Mouse (Mus musculus): ENCODE data around the gene Nutf2.

DNA sequence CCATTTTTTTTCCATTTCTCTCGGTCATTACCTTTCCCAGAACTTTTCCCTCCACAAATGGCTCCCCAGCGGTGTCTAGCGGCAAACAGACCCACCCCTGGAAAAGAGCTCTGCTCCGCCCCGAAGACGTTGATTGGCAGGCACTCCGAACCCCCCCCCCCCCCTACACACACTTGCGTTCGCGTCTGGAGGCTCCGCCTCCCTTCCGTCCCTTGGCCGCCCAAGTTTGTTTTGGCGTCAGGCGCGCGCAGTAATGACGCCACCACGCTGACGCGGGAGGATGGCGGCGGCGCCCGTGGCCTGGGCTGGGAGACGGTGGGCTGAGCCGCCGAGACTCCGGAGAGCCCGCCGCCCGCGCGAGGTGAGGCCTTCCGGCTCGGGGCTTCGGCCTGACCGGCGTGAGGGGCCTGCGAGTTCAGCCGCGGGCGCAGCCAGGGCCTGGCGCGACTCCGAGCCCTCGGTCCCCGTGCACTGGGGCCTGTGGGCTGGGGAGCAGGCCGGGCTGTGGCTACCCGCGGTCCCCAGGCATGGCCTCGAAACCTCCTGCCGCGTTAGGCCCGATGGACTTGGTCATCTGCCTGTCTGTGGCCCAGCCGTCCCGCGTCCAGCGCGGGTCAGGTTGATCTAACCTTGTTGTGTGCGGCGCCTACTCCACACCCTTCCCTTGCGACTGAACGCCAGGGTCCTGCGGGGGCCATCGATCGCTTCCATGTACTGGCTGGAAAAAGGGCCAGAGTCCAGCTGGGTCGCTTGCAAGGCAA, 40.0 kb downstream of the Nutf2 start, which contains the start of gene Pskh1:
- TF ChIP-seq CTCF (IDR thresholded peaks at IDR 0.05; ENCODE audit: extremely low read depth, insufficient read length, insufficient replicate concordance, low read depth, low read length), result no peak
- peak; percentile 70 for TF ChIP-seq POLR2A (IDR thresholded peaks at IDR 0.05; ENCODE audit: low read depth, low read length)

Data from small intestine, adult 2 months (tissue).